Mouse (Mus musculus): Measurements from ENCODE around the gene Artn. TPM values are rescaled to one million over a fixed set of nuclear protein-coding genes. Genes with fewer than 3 reads are reported as not detected.

Gene Artn
- polyA plus RNA-seq, 1 experiment from 2014 or later = 3.0 TPM

DNA sequence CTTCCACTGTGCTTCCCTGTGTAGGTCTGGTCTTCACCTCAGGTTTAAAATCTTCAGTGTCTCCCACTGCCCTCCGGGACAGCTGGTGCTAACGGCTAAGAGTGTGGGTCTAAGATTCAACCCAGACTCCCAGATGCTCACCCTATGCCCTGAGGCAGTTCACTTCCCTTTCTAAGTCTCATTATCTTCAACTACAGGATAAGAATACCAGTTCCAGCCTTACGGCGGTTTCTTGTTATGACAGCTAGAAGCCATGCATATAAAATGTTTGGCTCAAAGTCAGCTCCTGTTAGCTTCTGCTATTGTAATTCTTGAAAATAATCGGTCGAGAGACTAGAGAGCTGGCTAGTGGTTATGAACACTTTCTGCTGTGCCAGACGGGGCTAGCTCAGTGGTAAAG, 17.9 kb upstream of the Artn start:
- no peak overlapping the region for H3K4me3 ChIP-seq (ENCODE audit: low read length)
- H3K4me2 ChIP-seq (replicated peaks; ENCODE audit: low read depth, low read length) = no peak overlapping the region
- H3K27ac ChIP-seq (ENCODE audit: low read length) = no peak overlapping the region
- H3K27me3 ChIP-seq (ENCODE audit: insufficient read depth, low read length) = no peaks in the 10 kb centered on the region
- WGBS = 82% methylated on average over 7 of the region's 7 CpGs
- no peak overlapping the region for H3K9ac ChIP-seq (replicated peaks; ENCODE audit: low read length)
- ATAC-seq (ENCODE audit: low FRiP score, low TSS enrichment) = no peak
- H3K9me3 ChIP-seq (ENCODE audit: low read length) = peaks cover 3% of the 10 kb centered on the region; the same call in 1 of the 2 replicates
- H3K36me3 ChIP-seq (ENCODE audit: insufficient read depth, low read length) = peaks cover 9% of the 10 kb centered on the region
- H3K4me1 ChIP-seq (ENCODE audit: insufficient read depth, low read length) = 0 out of 2 replicates have a peak, but pooled peaks cover 4% of the 10 kb centered on the region

DNA sequence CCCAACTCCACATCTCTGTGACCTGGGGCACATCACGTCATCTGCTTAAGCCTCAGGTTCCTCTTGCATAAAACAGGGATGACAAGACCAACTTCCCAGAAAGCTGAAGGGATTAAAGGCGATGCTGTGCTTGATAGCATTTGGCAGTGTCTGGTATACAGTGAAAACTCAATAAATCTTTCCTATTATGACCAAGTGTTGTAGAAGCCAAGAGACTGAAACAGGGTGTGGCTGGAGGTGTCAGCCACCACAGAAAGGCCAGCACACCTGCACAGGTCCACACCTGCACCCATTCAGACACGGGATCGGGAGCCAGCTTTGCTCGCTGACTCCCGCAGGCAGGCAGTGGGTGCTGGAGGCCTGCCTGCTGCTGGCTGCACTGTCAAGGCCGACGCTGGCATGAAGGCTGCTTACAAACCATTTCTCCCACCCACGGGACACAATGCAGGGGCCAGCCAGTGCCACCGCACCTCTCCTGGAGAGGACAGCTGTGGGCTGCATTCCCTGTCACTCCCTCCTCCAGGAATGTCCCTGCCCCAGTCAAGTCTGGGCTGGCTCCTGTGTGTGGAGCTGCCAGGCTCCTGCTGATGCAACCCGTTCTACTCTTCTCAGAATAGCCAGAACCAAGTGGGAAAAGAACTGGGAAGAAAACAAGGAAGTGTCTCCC, 17.2 kb upstream of the Artn start:
- WGBS = 89% methylated on average over 11 of the region's 11 CpGs
- H3K4me3 ChIP-seq (ENCODE audit: low read length) = no peak overlapping the region
- no peak overlapping the region for H3K9ac ChIP-seq (replicated peaks; ENCODE audit: low read length)
- 0 out of 2 replicates have a peak, but pooled peaks cover 4% of the 10 kb centered on the region for H3K4me1 ChIP-seq (ENCODE audit: insufficient read depth, low read length)
- H3K4me2 ChIP-seq (replicated peaks; ENCODE audit: low read depth, low read length) = no peak overlapping the region
- no peaks in the 10 kb centered on the region for H3K9me3 ChIP-seq (ENCODE audit: low read length)
- 0 out of 2 replicates have a peak, but pooled peaks cover 3% of the 10 kb centered on the region for H3K36me3 ChIP-seq (ENCODE audit: insufficient read depth, low read length)
- H3K27me3 ChIP-seq (ENCODE audit: insufficient read depth, low read length) = no peaks in the 10 kb centered on the region
- ATAC-seq (ENCODE audit: low FRiP score, low TSS enrichment) = no peak
- no peak overlapping the region for H3K27ac ChIP-seq (ENCODE audit: low read length)

DNA sequence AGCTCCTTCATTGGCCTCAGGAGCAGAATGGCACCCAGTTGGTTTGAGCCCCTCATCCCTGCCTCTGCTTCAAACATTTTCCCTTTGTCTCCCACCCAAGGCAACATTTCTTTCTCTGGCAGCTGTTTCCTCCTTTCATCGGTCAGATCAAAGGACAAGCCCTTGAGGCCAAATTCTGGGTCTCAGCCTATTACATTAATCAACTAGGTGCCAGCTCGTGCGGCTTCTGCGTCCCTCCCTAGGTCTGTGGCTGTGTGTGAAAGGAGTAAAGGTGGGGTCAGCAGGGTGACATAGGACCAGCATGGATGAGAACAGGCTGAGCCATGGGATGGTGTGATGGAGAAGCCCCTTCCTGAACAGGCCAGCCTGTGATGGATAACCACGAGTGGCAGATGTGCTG, 13.8 kb upstream of the Artn start:
- 10% methylated on average over 5 of the region's 5 CpGs for WGBS
- no peak for ATAC-seq (ENCODE audit: low FRiP score, low TSS enrichment)
- Histone ChIP-seq H3K27me3 (ENCODE audit: insufficient read depth, low read length) (no peaks in the 10 kb centered on the region), H3K4me1 (ENCODE audit: insufficient read depth, low read length) (0 out of 2 replicates have a peak, but pooled peaks cover 4% of the 10 kb centered on the region), H3K9ac (replicated peaks; ENCODE audit: low read length) (no peak overlapping the region), H3K36me3 (ENCODE audit: insufficient read depth, low read length) (peaks cover 2% of the 10 kb centered on the region; the same call in 1 of the 2 replicates), H3K4me2 (replicated peaks; ENCODE audit: low read depth, low read length) (no peak overlapping the region), H3K4me3 (ENCODE audit: low read length) (no peak overlapping the region), H3K9me3 (ENCODE audit: low read length) (no peaks in the 10 kb centered on the region), H3K27ac (ENCODE audit: low read length) (no peak overlapping the region)

DNA sequence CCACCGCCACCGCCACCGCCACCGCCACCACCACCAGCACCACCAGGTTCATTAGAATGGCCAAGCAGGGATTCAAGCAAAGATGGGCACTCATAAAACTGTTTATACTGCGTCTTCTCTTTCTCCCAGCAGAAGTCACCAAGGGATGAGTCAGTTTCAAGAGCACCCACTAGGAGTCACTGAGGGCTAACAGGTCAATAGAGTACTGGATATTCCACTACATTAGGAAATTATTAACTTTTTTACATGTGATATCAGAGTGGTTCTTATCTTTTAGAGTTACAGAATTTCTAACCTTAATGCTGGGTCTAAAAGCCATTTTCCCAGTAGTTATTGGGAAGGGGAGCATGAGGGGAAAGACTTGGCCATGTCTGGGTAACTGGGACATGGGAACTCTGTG, 7.4 kb upstream of the Artn start:
- no peaks in the 10 kb centered on the region for H3K9me3 ChIP-seq (ENCODE audit: low read length)
- no peak for ATAC-seq (ENCODE audit: low FRiP score, low TSS enrichment)
- 96% methylated on average over 5 of the region's 5 CpGs for WGBS

DNA sequence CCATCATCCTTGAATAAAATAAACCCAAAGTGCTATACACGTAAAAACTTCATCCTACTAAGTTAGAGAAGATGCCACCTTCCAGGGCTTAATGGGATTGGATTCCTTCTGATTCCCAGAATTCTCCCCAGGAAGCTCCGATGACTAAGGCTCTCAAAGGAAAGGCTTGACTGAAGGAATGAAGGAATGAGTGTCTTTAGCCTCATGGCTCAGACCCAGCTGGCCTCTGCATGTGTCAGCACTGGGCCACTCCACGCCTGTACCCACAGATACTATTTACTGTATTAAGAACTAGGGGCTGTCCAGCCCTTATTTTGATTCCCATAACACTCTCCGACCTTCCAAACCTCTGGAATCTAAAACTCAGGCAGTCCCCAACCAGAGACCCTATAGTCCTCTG, 4.5 kb upstream of the Artn start:
- Histone ChIP-seq H3K4me3 (ENCODE audit: low read length) (no peak overlapping the region), H3K9me3 (ENCODE audit: low read length) (no peaks in the 10 kb centered on the region), H3K4me1 (ENCODE audit: insufficient read depth, low read length) (peaks cover 10% of the 10 kb centered on the region), H3K9ac (replicated peaks; ENCODE audit: low read length) (no peak overlapping the region), H3K4me2 (replicated peaks; ENCODE audit: low read depth, low read length) (no peak overlapping the region), H3K27me3 (ENCODE audit: insufficient read depth, low read length) (peaks cover 6% of the 10 kb centered on the region; the same call in 1 of the 2 replicates), H3K27ac (ENCODE audit: low read length) (no peak overlapping the region), H3K36me3 (ENCODE audit: insufficient read depth, low read length) (no peaks in the 10 kb centered on the region)
- WGBS = 78% methylated on average over 4 of the region's 4 CpGs
- ATAC-seq (ENCODE audit: low FRiP score, low TSS enrichment) = no peak

More for the DNA sequence above, 7.4 kb upstream of the Artn start:
- H3K4me2 ChIP-seq (replicated peaks; ENCODE audit: low read depth, low read length) = no peak overlapping the region
- no peaks in the 10 kb centered on the region for H3K27me3 ChIP-seq (ENCODE audit: insufficient read depth, low read length)
- H3K4me1 ChIP-seq (ENCODE audit: insufficient read depth, low read length) = no peaks in the 10 kb centered on the region
- H3K27ac ChIP-seq (ENCODE audit: low read length) = no peak overlapping the region
- peaks cover 2% of the 10 kb centered on the region; the same call in 1 of the 2 replicates for H3K36me3 ChIP-seq (ENCODE audit: insufficient read depth, low read length)
- H3K9ac ChIP-seq (replicated peaks; ENCODE audit: low read length) = no peak overlapping the region
- no peak overlapping the region for H3K4me3 ChIP-seq (ENCODE audit: low read length)

DNA sequence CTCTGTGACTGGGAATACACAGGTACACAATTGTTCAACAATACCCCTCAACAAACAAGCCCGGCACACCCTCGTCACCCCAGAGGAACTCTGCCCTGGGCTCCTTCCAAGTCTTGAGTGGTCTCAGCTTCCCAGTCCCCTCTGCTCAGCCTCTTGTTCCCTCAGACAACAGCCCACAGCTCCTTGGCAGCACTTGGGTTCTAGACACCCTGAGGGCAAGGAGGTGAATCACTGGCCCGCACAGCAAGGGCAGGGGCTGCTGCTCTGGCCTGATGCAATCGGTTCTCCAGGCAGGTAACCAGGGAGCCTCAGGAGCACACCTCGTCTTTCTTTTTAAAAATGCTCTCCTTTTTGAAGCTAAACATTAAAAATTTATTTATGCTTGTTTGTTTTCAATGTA, 3.7 kb upstream of the Artn start:
- 80% methylated on average over 5 of the region's 5 CpGs for WGBS
- Histone ChIP-seq H3K9ac (replicated peaks; ENCODE audit: low read length) (no peak overlapping the region), H3K27me3 (ENCODE audit: insufficient read depth, low read length) (peaks cover 10% of the 10 kb centered on the region; the same call in 1 of the 2 replicates), H3K4me3 (ENCODE audit: low read length) (no peak overlapping the region), H3K4me1 (ENCODE audit: insufficient read depth, low read length) (peaks cover 17% of the 10 kb centered on the region), H3K27ac (ENCODE audit: low read length) (no peak overlapping the region), H3K9me3 (ENCODE audit: low read length) (no peaks in the 10 kb centered on the region), H3K36me3 (ENCODE audit: insufficient read depth, low read length) (no peaks in the 10 kb centered on the region), H3K4me2 (replicated peaks; ENCODE audit: low read depth, low read length) (no peak overlapping the region)
- ATAC-seq (ENCODE audit: low FRiP score, low TSS enrichment) = no peak

DNA sequence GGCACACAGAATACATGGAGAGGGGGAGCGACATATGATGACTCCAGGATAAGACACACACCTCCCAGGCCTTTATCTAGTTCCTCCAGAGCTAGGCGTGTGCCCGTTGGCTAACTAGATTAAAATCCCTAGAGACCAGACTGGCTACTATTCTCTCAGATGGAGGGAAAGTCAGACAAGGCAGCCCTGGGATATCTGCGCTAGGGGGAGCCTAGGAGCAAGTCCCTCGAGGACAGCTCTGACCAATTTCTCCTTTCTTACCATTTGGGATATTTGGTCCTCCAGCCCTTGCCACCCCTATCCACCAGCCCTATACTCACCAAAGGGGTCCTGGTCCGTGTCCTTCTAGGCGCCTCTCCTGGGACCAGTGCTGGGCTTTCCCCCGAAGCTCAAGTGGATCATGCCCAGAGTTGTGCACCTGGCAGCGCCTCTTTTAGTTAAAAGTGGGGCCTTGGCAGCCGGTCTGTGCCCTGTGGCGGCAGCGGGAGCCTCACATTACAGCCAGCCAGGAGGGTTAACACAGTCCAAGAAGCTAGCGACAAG, 793 bp downstream of the Artn start:
- ATAC-seq (ENCODE audit: low FRiP score, low TSS enrichment) = peak; percentile 50
- H3K9ac ChIP-seq (replicated peaks; ENCODE audit: low read length) = peak overlapping the region; percentile 69
- H3K27me3 ChIP-seq (ENCODE audit: insufficient read depth, low read length) = peaks cover 41% of the 10 kb centered on the region
- peaks cover 27% of the 10 kb centered on the region for H3K4me1 ChIP-seq (ENCODE audit: insufficient read depth, low read length)
- no peaks in the 10 kb centered on the region for H3K9me3 ChIP-seq (ENCODE audit: low read length)
- H3K4me2 ChIP-seq (replicated peaks; ENCODE audit: low read depth, low read length) = peak overlapping the region; percentile 90
- H3K27ac ChIP-seq (ENCODE audit: low read length) = peak overlapping the region; percentile 71
- WGBS = 1% methylated on average over 13 of the region's 13 CpGs
- no peaks in the 10 kb centered on the region for H3K36me3 ChIP-seq (ENCODE audit: insufficient read depth, low read length)
- H3K4me3 ChIP-seq (ENCODE audit: low read length) = peak overlapping the region; percentile 58

DNA sequence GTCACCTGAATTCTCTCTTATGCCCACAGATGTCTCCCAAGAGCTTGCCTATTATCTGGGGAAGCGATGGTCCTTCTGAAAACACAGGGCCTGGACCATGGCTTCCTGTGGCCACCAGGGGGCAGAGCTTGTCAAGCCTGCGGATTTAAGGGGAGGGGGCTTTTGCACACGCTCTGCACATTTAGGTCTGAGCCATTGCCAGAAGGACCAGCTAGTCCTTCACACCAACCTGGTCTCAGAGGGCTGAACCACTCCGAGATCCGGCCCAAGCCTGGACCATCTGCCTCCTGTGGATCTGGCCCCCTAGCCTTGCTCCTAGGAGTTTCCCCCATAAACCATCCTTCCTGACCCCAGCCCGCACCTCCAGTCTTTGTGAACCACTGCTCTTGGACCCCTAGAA, 1.3 kb downstream of the Artn start:
- H3K9me3 ChIP-seq (ENCODE audit: low read length) = no peaks in the 10 kb centered on the region
- H3K36me3 ChIP-seq (ENCODE audit: insufficient read depth, low read length) = no peaks in the 10 kb centered on the region
- H3K27me3 ChIP-seq (ENCODE audit: insufficient read depth, low read length) = peaks cover 41% of the 10 kb centered on the region
- H3K4me1 ChIP-seq (ENCODE audit: insufficient read depth, low read length) = peaks cover 27% of the 10 kb centered on the region
- no peak overlapping the region for H3K4me3 ChIP-seq (ENCODE audit: low read length)
- H3K4me2 ChIP-seq (replicated peaks; ENCODE audit: low read depth, low read length) = peak overlapping the region; percentile 90
- WGBS = 13% methylated on average over 6 of the region's 6 CpGs
- no peak for ATAC-seq (ENCODE audit: low FRiP score, low TSS enrichment)
- H3K9ac ChIP-seq (replicated peaks; ENCODE audit: low read length) = no peak overlapping the region
- no peak overlapping the region for H3K27ac ChIP-seq (ENCODE audit: low read length)

DNA sequence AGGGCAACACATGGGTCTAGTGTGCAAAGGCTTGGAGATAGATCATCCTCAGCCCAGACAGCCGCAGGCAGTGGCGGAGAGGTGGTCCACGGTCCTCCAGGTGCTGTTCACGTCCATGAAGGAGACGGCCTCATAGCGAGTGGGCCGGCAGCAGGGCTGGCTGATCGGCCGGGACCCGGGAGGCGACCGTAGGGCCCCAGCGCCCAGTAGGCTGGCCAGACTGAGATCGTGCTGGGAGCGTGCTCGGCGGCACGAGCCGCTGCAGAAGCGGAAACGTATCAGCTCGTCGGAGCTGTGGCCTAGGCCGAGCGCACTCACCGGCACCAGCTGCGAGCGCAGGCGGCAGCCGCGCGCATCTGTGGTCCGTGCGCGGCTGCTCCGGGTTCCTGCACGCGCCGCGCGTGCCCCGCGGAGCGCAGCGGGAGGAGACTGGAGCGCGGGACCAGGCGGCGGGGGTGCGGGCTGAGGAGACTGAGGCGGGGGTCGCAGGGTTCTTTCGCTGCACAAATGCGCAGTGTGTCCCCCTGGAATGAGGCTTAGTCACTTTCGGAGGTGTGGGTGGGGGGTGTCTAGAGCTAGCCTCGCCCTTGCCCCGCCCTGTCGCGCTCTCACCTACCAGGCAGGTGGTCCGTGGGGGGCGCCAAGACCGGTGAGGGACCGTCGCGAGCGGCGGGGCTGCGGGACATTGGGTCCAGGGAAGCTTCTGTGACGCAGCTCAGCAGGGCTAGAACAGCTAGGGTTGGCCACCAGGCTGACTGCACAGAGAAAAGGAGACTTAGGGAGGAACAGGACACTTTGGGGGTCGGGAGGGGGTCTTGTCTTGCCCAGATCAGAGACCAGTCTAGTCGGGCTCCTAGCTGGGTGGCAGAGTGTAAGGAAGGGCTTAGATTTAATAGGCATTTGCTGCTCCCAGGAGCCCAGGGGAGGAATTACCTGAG, 2.7 kb downstream of the Artn start:
- peaks cover 27% of the 10 kb centered on the region for H3K4me1 ChIP-seq (ENCODE audit: insufficient read depth, low read length)
- H3K9me3 ChIP-seq (ENCODE audit: low read length) = no peaks in the 10 kb centered on the region
- peak overlapping the region; percentile 61 for H3K9ac ChIP-seq (replicated peaks; ENCODE audit: low read length)
- WGBS = 1% methylated on average over 70 of the region's 71 CpGs
- peak overlapping the region; percentile 91 for H3K4me2 ChIP-seq (replicated peaks; ENCODE audit: low read depth, low read length)
- peaks cover 41% of the 10 kb centered on the region for H3K27me3 ChIP-seq (ENCODE audit: insufficient read depth, low read length)
- H3K36me3 ChIP-seq (ENCODE audit: insufficient read depth, low read length) = no peaks in the 10 kb centered on the region
- H3K4me3 ChIP-seq (ENCODE audit: low read length) = peak overlapping the region; percentile 54
- H3K27ac ChIP-seq (ENCODE audit: low read length) = no peak overlapping the region
- peak; percentile 36; the same call in 1 of the 2 replicates for ATAC-seq (ENCODE audit: low FRiP score, low TSS enrichment)
